Mouse (Mus musculus) common myeloid progenitor, adult 5-6 weeks (primary cell): ENCODE results near the gene Dnttip2. TPM values are rescaled to one million over a fixed set of nuclear protein-coding genes. Genes with fewer than 3 reads are reported as not detected.
A peak's percentile ranks its signal among the peaks of the same experiment; 100 is the strongest.

Experiments
- ATAC-seq: replicated peaks from 2 replicates; pipeline ENCODE4 v1.8.0; 2016; ENCODE audit warnings: low read depth, mild to moderate bottlenecking, moderate TSS enrichment, inconsistent platforms; ENCODE audit not compliant: poor library complexity, severe bottlenecking
- total RNA-seq: library from RNA; stranded (forward); fragments of 200-1000, 187-1606 nt; gene quantifications from 2 replicates; pipeline ENCODE4 v1.2.3, GENCODE M21; 2017

The Dnttip2 gene
- total RNA-seq, 1 experiment from 2014 or later: 179 TPM

DNA sequence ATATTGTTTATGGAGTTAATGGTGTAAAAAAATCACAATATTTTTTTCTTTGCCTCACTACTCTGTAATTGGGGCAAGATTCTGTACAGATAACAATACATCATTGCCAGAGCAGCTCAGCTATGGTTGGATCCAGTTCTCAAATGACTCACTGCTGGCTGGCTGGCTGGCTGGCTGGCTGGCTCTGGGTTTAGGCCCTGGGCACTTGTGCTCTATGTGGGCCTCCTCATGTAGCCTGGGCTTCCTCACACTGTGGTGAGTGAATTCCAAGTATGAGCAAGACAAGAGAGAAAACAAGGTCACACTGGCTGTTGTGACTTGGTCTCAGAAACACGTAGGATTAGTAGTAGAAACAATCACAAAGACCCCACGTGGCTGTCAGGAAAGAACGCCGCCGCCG lies 43.2 kb downstream of the Dnttip2 start:
- ATAC-seq: no peak

GRCm38 (mm10) chr3:122322226-122322625 lies 48.0 kb downstream of the Dnttip2 start:
- ATAC-seq: peak; percentile 45; the same call in 1 of the 2 replicates

- no peak for ATAC-seq
These were observed 49.7 kb downstream of the Dnttip2 start for GRCm38 (mm10) chr3:122323841-122324240.

DNA sequence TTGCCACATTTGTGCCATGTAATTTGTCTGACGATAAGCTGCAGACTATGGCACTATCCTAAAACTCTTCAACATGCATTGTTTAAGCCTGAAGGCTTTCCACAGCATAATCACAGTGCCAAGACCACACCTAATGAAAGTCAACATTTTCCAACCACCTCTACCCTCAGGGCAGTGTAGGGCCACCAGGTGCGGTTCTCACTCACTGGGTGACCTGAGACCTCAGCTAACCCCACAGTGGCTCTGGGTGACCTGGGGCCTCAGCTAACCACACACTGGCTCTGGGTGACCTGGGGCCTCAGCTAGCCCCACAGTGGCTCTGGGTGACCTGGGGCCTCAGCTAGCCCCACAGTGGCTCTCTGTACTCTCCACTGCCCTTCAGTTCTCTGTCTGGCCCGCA lies 50.3 kb downstream of the Dnttip2 start:
- no peak for ATAC-seq

DNA sequence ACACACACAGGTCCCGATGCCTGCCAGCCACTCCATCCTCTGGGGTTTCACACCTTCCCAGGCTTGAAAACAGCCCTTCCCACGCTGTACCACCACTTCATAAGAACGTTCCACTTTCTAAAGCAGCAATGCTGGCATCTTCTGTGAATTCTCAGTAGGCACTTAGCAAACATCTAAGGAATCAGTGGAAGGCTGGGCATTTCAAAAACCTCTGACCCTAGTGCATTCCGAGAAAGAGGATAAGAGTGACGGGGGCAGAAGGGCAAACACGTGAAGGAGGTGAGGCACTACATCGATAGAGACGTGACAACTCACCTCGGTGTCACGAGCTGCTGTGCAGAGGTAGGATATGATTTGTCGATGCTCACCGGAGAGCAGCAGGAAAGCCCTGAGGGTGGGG lies 56.3 kb downstream of the Dnttip2 start:
- ATAC-seq: no peak

DNA sequence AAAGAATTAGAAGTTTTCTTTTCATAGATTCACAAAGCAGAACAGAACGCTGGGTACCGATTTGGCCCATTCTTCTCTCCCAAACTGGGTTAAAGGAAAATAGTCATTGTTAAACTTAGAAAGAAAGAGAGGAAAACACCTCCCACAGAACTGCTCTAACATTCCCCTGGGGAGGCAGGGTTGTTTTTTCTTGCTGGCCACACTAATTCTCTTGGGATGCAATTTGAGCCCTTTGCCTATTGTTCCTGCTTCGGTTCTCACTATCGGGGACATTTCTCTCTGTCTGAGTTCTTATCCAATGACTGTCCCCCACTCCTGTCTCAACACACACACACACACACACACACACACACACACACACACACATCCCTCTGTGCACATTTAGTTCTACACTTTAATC lies 59.3 kb downstream of the Dnttip2 start:
- ATAC-seq: no peak

GRCm38 (mm10) chr3:122333902-122334301 lies 59.7 kb downstream of the Dnttip2 start:
- peak; percentile 16; the same call in 1 of the 2 replicates for ATAC-seq

GRCm38 (mm10) chr3:122334375-122334774 lies 60.2 kb downstream of the Dnttip2 start:
- peak; percentile 96 for ATAC-seq

Other genes starting within 250 kb of the Dnttip2 start
- 1.2 and 2.4 TPM in 2 replicates for gene Abca4, start 229.9 kb upstream of the Dnttip2 start, total RNA-seq
- 94.7 and 97.4 TPM in 2 replicates for gene Gclm, start 28.8 kb upstream of the Dnttip2 start, total RNA-seq
- gene Bcar3, start 19.7 kb downstream of the Dnttip2 start, total RNA-seq: 0.97 and 1.0 TPM in 2 replicates